In the genomic region with DNA sequence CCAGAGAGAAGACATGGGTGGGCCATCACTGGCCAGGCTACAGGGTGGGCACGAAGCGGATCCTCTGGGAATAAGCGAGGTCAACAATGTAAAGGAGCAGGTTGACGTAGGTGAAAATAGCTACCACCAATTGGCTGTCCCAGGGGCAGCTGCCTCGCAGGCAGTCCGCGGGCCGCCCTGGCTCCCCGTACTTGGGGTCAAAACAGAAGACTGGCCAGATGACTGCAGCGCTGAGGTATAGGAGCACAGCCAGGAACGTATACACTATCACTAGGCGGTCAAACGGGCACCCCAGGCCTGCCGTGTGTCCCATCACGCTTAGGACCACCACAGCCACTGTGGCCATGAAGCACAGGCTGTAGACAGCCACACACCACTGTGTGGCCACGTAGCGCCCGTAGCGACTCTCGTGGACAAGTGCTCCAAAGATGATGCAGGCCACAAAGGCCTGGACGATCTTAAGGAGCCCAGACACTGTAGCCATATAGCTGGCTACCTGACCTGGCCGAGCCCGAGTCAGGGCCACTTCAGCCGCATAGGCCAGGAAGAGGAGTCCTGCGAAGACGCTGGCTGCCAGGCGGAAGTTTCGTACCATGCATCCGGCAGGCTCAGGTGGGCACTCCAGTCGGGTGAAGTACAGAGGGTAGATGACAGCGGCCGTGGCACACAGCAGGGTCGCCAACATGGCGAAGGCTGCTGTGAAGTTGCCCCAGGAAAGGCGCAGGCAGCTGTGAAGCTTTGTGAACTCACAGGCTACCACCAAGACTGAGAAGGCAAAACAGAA, we compare ENCODE assay signal across 10 mouse cellular contexts. TPM values are rescaled to one million over a fixed set of nuclear protein-coding genes. Genes with fewer than 3 reads are reported as not detected.
DNase-seq lines count a peak whose midpoint lies in the region; ATAC-seq and TF ChIP-seq lines count a peak whose summit lies in the region.
"Had no signal": no experiment of that assay in that cellular context is flagged by ENCODE, and none has a peak within 500 bp of the region (broad histone marks: within the 10 kb centered on the region; RNA-seq: fewer than 3 reads in every experiment).

No protein-coding gene starts in this region.

- H3K36me3 ChIP-seq in forebrain, postnatal 0 days (ENCODE audit: insufficient read depth): no peaks in the 10 kb centered on the region
- H3K36me3 ChIP-seq in forebrain, embryonic 15.5 days: no peaks in the 10 kb centered on the region
- H3K36me3 ChIP-seq in lung, embryonic 14.5 days (ENCODE audit: insufficient read depth): no peaks in the 10 kb centered on the region
- H3K36me3 ChIP-seq in heart, postnatal 0 days (replicated peaks; ENCODE audit: control insufficient read depth, insufficient read depth, low read length): no peaks in the 10 kb centered on the region
- H3K36me3 ChIP-seq in neural tube, embryonic 13.5 days: no peaks in the 10 kb centered on the region
- H3K36me3 ChIP-seq: limb, embryonic 15.5 days had no signal

- ATAC-seq in forebrain, postnatal 0 days: no peak
- no peak for ATAC-seq in forebrain, embryonic 15.5 days (replicated peaks)
- ATAC-seq in lung, embryonic 14.5 days (ENCODE audit: insufficient read depth): no peak
- no peak for ATAC-seq in heart, postnatal 0 days (ENCODE audit: insufficient read depth, low read depth)
- no peak for ATAC-seq in neural tube, embryonic 13.5 days (ENCODE audit: low read depth)

- TF ChIP-seq EP300 in heart, postnatal 0 days (IDR thresholded peaks at IDR 0.05; ENCODE audit: low read depth): no peak

- no peak overlapping the region for H3K27ac ChIP-seq in forebrain, postnatal 0 days (ENCODE audit: low read depth, low read length)
- no peak overlapping the region for H3K27ac ChIP-seq in forebrain, embryonic 15.5 days (replicated peaks)
- H3K27ac ChIP-seq in lung, embryonic 14.5 days (ENCODE audit: low read depth): no peak overlapping the region; the same call in 1 of the 2 replicates
- peak overlapping the region; percentile 97 for H3K27ac ChIP-seq in heart, postnatal 0 days (ENCODE audit: low read depth)
- no peak overlapping the region for H3K27ac ChIP-seq in neural tube, embryonic 13.5 days (replicated peaks)
- H3K27ac ChIP-seq: limb, embryonic 15.5 days had no signal

- peaks cover 12% of the 10 kb centered on the region; the same call in 1 of the 2 replicates for H3K4me1 ChIP-seq in forebrain, postnatal 0 days (ENCODE audit: insufficient read depth)
- H3K4me1 ChIP-seq in forebrain, embryonic 15.5 days: peaks cover 20% of the 10 kb centered on the region
- peaks cover 11% of the 10 kb centered on the region; the same call in 1 of the 2 replicates for H3K4me1 ChIP-seq in lung, embryonic 14.5 days (ENCODE audit: insufficient read depth)
- H3K4me1 ChIP-seq in heart, postnatal 0 days (ENCODE audit: control insufficient read depth, insufficient read depth): peaks cover 23% of the 10 kb centered on the region
- H3K4me1 ChIP-seq in neural tube, embryonic 13.5 days (replicated peaks): peaks cover 25% of the 10 kb centered on the region

- no peaks in the 10 kb centered on the region for H3K9me3 ChIP-seq in forebrain, postnatal 0 days (ENCODE audit: low read length)
- H3K9me3 ChIP-seq in forebrain, embryonic 15.5 days: no peaks in the 10 kb centered on the region
- no peaks in the 10 kb centered on the region for H3K9me3 ChIP-seq in lung, embryonic 14.5 days (ENCODE audit: low read depth, low read length)
- no peaks in the 10 kb centered on the region for H3K9me3 ChIP-seq in heart, postnatal 0 days (replicated peaks; ENCODE audit: control insufficient read depth, low read length)
- H3K9me3 ChIP-seq in neural tube, embryonic 13.5 days: no peaks in the 10 kb centered on the region
- H3K9me3 ChIP-seq: limb, embryonic 15.5 days had no signal

- no peak for DNase-seq in forebrain, postnatal 0 days
- DNase-seq in lung, embryonic 14.5 days: no peak
- DNase-seq in lung, adult 18-20 months: no peak
- DNase-seq in heart, postnatal 0 days (ENCODE audit: low spot score): no peak
- no peak for DNase-seq in urinary bladder, postnatal 25 days (ENCODE audit: low spot score)
- DNase-seq in thymus, adult 18-20 months: no peak

- no peak overlapping the region for H3K4me3 ChIP-seq in forebrain, postnatal 0 days (ENCODE audit: low read depth, low read length)
- H3K4me3 ChIP-seq in forebrain, embryonic 15.5 days: no peak overlapping the region
- H3K4me3 ChIP-seq in lung, embryonic 14.5 days (ENCODE audit: low read depth, low read length): peak overlapping the region; percentile 20; the same call in 1 of the 2 replicates
- H3K4me3 ChIP-seq in heart, postnatal 0 days (ENCODE audit: low read depth, low read length): peak overlapping the region; percentile 58
- no peak overlapping the region for H3K4me3 ChIP-seq in neural tube, embryonic 13.5 days
- H3K4me3 ChIP-seq: limb, embryonic 15.5 days had no signal

- peak overlapping the region; percentile 44; the same call in 1 of the 2 replicates for H3K9ac ChIP-seq in forebrain, postnatal 0 days
- no peak overlapping the region for H3K9ac ChIP-seq in forebrain, embryonic 15.5 days (replicated peaks)
- peak overlapping the region; percentile 24; the same call in 1 of the 2 replicates for H3K9ac ChIP-seq in lung, embryonic 14.5 days
- peak overlapping the region; percentile 79 for H3K9ac ChIP-seq in heart, postnatal 0 days (replicated peaks; ENCODE audit: low read depth, low read length)
- H3K9ac ChIP-seq in neural tube, embryonic 13.5 days: peak overlapping the region; percentile 65; the same call in 1 of the 2 replicates
- H3K9ac ChIP-seq: limb, embryonic 15.5 days had no signal

- TF ChIP-seq CTCF in forebrain, postnatal 0 days (IDR thresholded peaks at IDR 0.05; ENCODE audit: low read depth): no peak
- no peak for TF ChIP-seq CTCF in lung, embryonic 14.5 days (IDR thresholded peaks at IDR 0.05; ENCODE audit: low read depth)
- no peak for TF ChIP-seq CTCF in heart, postnatal 0 days (IDR thresholded peaks at IDR 0.05; ENCODE audit: low read depth)

- 87% methylated on average over 35 of the region's 35 CpGs for WGBS in forebrain, postnatal 0 days
- WGBS in forebrain, embryonic 15.5 days: 82% methylated on average over 35 of the region's 35 CpGs
- WGBS in lung, embryonic 14.5 days: 67% methylated on average over 35 of the region's 35 CpGs
- WGBS in heart, postnatal 0 days: 60% methylated on average over 35 of the region's 35 CpGs
- 85% methylated on average over 35 of the region's 35 CpGs for WGBS in neural tube, embryonic 13.5 days

- peak overlapping the region; percentile 42 for H3K4me2 ChIP-seq in forebrain, postnatal 0 days (ENCODE audit: low read depth)
- no peak overlapping the region for H3K4me2 ChIP-seq in forebrain, embryonic 15.5 days (replicated peaks)
- peak overlapping the region; percentile 51 for H3K4me2 ChIP-seq in lung, embryonic 14.5 days
- peak overlapping the region; percentile 78 for H3K4me2 ChIP-seq in heart, postnatal 0 days (ENCODE audit: low read depth, low read length)
- H3K4me2 ChIP-seq in neural tube, embryonic 13.5 days: peak overlapping the region; percentile 53; the same call in 1 of the 2 replicates

- H3K27me3 ChIP-seq in forebrain, postnatal 0 days (ENCODE audit: insufficient read depth, low read length): no peaks in the 10 kb centered on the region
- 0 out of 2 replicates have a peak, but pooled peaks cover 12% of the 10 kb centered on the region for H3K27me3 ChIP-seq in forebrain, embryonic 15.5 days
- peaks cover 15% of the 10 kb centered on the region; the same call in 1 of the 2 replicates for H3K27me3 ChIP-seq in lung, embryonic 14.5 days (ENCODE audit: insufficient read depth, low read length)
- no peaks in the 10 kb centered on the region for H3K27me3 ChIP-seq in heart, postnatal 0 days (ENCODE audit: control insufficient read depth, insufficient read depth, low read length)
- H3K27me3 ChIP-seq in neural tube, embryonic 13.5 days: 0 out of 2 replicates have a peak, but pooled peaks cover 2% of the 10 kb centered on the region

RNA-seq across cellular contexts. Expression of a gene that starts 0.7 kb away (rescaled TPM):
- 1.1 and 3.2 TPM in 2 replicates for total RNA-seq in forebrain, postnatal 0 days (2014; rRNA removed)
- 1.3 and 1.5 TPM in 2 replicates for polyA plus RNA-seq in forebrain, postnatal 0 days (2015; fragmentation: Nextera tagmentation; extraction: Ambion mirVana)
- 0.47 TPM in 1 of 2 replicates, not detected in the other for polyA plus RNA-seq in forebrain, embryonic 15.5 days (2015; fragmentation: Nextera tagmentation; extraction: Ambion mirVana)
- polyA plus RNA-seq in lung, embryonic 14.5 days (2014; fragmentation: Nextera tagmentation; extraction: Ambion mirVana): 1.1 TPM in 1 of 2 replicates, not detected in the other
- 27.8 and 29.3 TPM in 2 replicates for total RNA-seq in heart, postnatal 0 days (2014; rRNA removed; ENCODE audit: low replicate concordance)
- 32.7 and 33.5 TPM in 2 replicates for polyA plus RNA-seq in heart, postnatal 0 days (2015; fragmentation: Nextera tagmentation; extraction: Ambion mirVana)
- 0.66 and 1.7 TPM in 2 replicates for polyA plus RNA-seq in neural tube, embryonic 13.5 days (2015; fragmentation: Nextera tagmentation; extraction: Ambion mirVana)

RNA-seq across cellular contexts. Expression of a gene that starts 3.7 kb away (rescaled TPM):
- total RNA-seq in forebrain, postnatal 0 days (2014; rRNA removed): 8.7 and 13.8 TPM in 2 replicates
- 19.5 and 23.0 TPM in 2 replicates for polyA plus RNA-seq in forebrain, postnatal 0 days (2015; fragmentation: Nextera tagmentation; extraction: Ambion mirVana)
- polyA plus RNA-seq in forebrain, embryonic 15.5 days (2015; fragmentation: Nextera tagmentation; extraction: Ambion mirVana): 30.9 and 35.3 TPM in 2 replicates
- polyA plus RNA-seq in lung, embryonic 14.5 days (2014; fragmentation: Nextera tagmentation; extraction: Ambion mirVana): 29.0 and 29.8 TPM in 2 replicates
- 2.1 and 5.8 TPM in 2 replicates for total RNA-seq in heart, postnatal 0 days (2014; rRNA removed; ENCODE audit: low replicate concordance)
- 6.3 and 6.5 TPM in 2 replicates for polyA plus RNA-seq in heart, postnatal 0 days (2015; fragmentation: Nextera tagmentation; extraction: Ambion mirVana)
- 24.7 and 24.8 TPM in 2 replicates for polyA plus RNA-seq in neural tube, embryonic 13.5 days (2015; fragmentation: Nextera tagmentation; extraction: Ambion mirVana)

RNA-seq across cellular contexts. Expression of a gene that starts 13.7 kb away (rescaled TPM):
- 5.5 and 5.9 TPM in 2 replicates for total RNA-seq in forebrain, postnatal 0 days (2014; rRNA removed)
- 3.6 and 4.9 TPM in 2 replicates for polyA plus RNA-seq in forebrain, postnatal 0 days (2015; fragmentation: Nextera tagmentation; extraction: Ambion mirVana)
- 0.46 and 1.1 TPM in 2 replicates for polyA plus RNA-seq in forebrain, embryonic 15.5 days (2015; fragmentation: Nextera tagmentation; extraction: Ambion mirVana)
- polyA plus RNA-seq in lung, embryonic 14.5 days (2014; fragmentation: Nextera tagmentation; extraction: Ambion mirVana): 3.9 and 5.3 TPM in 2 replicates
- 0.27 TPM in 1 of 2 replicates, not detected in the other for total RNA-seq in heart, postnatal 0 days (2014; rRNA removed; ENCODE audit: low replicate concordance)
- 0.08 and 0.16 TPM in 2 replicates for polyA plus RNA-seq in heart, postnatal 0 days (2015; fragmentation: Nextera tagmentation; extraction: Ambion mirVana)
- polyA plus RNA-seq in neural tube, embryonic 13.5 days (2015; fragmentation: Nextera tagmentation; extraction: Ambion mirVana): 2.5 and 2.7 TPM in 2 replicates
- total RNA-seq: granulocyte monocyte progenitor cell, adult 5-6 weeks had no signal

RNA-seq across cellular contexts. Expression of a gene that starts 13.8 kb away (rescaled TPM):
- total RNA-seq in forebrain, postnatal 0 days (2014; rRNA removed): 37.5 and 40.1 TPM in 2 replicates
- polyA plus RNA-seq in forebrain, postnatal 0 days (2015; fragmentation: Nextera tagmentation; extraction: Ambion mirVana): 24.6 and 39.7 TPM in 2 replicates
- 42.1 and 44.1 TPM in 2 replicates for polyA plus RNA-seq in forebrain, embryonic 15.5 days (2015; fragmentation: Nextera tagmentation; extraction: Ambion mirVana)
- 25.3 and 28.6 TPM in 2 replicates for polyA plus RNA-seq in lung, embryonic 14.5 days (2014; fragmentation: Nextera tagmentation; extraction: Ambion mirVana)
- total RNA-seq in heart, postnatal 0 days (2014; rRNA removed; ENCODE audit: low replicate concordance): 34.1 and 37.7 TPM in 2 replicates
- polyA plus RNA-seq in heart, postnatal 0 days (2015; fragmentation: Nextera tagmentation; extraction: Ambion mirVana): 13.6 and 14.1 TPM in 2 replicates
- 35.5 and 36.0 TPM in 2 replicates for polyA plus RNA-seq in neural tube, embryonic 13.5 days (2015; fragmentation: Nextera tagmentation; extraction: Ambion mirVana)

RNA-seq across cellular contexts. Expression of a gene that starts 22.2 kb away (rescaled TPM):
- 48.7 and 51.8 TPM in 2 replicates for total RNA-seq in forebrain, postnatal 0 days (2014; rRNA removed)
- 37.4 and 40.7 TPM in 2 replicates for polyA plus RNA-seq in forebrain, postnatal 0 days (2015; fragmentation: Nextera tagmentation; extraction: Ambion mirVana)
- 51.4 and 53.1 TPM in 2 replicates for polyA plus RNA-seq in forebrain, embryonic 15.5 days (2015; fragmentation: Nextera tagmentation; extraction: Ambion mirVana)
- 26.1 and 33.1 TPM in 2 replicates for polyA plus RNA-seq in lung, embryonic 14.5 days (2014; fragmentation: Nextera tagmentation; extraction: Ambion mirVana)
- 12.4 and 63.2 TPM in 2 replicates for total RNA-seq in heart, postnatal 0 days (2014; rRNA removed; ENCODE audit: low replicate concordance)
- polyA plus RNA-seq in heart, postnatal 0 days (2015; fragmentation: Nextera tagmentation; extraction: Ambion mirVana): 14.1 and 15.2 TPM in 2 replicates
- 52.0 and 55.2 TPM in 2 replicates for polyA plus RNA-seq in neural tube, embryonic 13.5 days (2015; fragmentation: Nextera tagmentation; extraction: Ambion mirVana)

Comparison
In these comparisons a context has a peak if more than half of its experiments do, and no peak if none do; other contexts are left out.
1. H3K4me3 ChIP-seq: peak in lung, embryonic 14.5 days (single experiment) and heart, postnatal 0 days (single experiment); none in forebrain, postnatal 0 days (single experiment), forebrain, embryonic 15.5 days (single experiment) and neural tube, embryonic 13.5 days (single experiment).
2. RNA of a gene that starts 0.7 kb away (polyA plus RNA-seq): 32.7 to 33.5 TPM in heart, postnatal 0 days; 0.66 to 1.7 TPM in neural tube, embryonic 13.5 days, 1.3 to 1.5 TPM in forebrain, postnatal 0 days, 0.47 TPM in forebrain, embryonic 15.5 days and 1.1 TPM in lung, embryonic 14.5 days; every median in the first group is over 10 times any median in the second.